Mouse (Mus musculus): ENCODE measurements around the gene Lemd2.

- TF ChIP-seq CTCF (IDR thresholded peaks at IDR 0.05 in 2 of 3, conservative IDR thresholded peaks at IDR 0.05 in 1 of 3; ENCODE audit: control insufficient read depth in 1 of 3, insufficient read depth in 1 of 3, low read depth in 2 of 3, low read length in 3 of 3, poor library complexity in 1 of 3, severe bottlenecking in 1 of 3): no peak
- no peak for TF ChIP-seq MAX (IDR thresholded peaks at IDR 0.05; ENCODE audit: low read length)
- TF ChIP-seq RAD21 (IDR thresholded peaks at IDR 0.05; ENCODE audit: low read depth, low read length): no peak
- TF ChIP-seq E2F4 (IDR thresholded peaks at IDR 0.05; ENCODE audit: borderline replicate concordance, low read depth, low read length): no peak
- no peak for TF ChIP-seq POLR2A (IDR thresholded peaks at IDR 0.05; ENCODE audit: control insufficient read depth in 1 of 2, insufficient read depth in 1 of 2, low read depth in 1 of 2, low read length in 2 of 2, poor library complexity in 1 of 2)
- no peak for TF ChIP-seq POLR2AphosphoS2 (IDR thresholded peaks at IDR 0.05; ENCODE audit: low read length)
- TF ChIP-seq ZC3H11A (IDR thresholded peaks at IDR 0.05; ENCODE audit: low read depth, low read length): no peak
- TF ChIP-seq MXI1 (IDR thresholded peaks at IDR 0.05; ENCODE audit: low read depth, low read length): no peak
- TF ChIP-seq TCF12 (IDR thresholded peaks at IDR 0.05; ENCODE audit: low read depth, low read length): no peak
- no peak for TF ChIP-seq ELF1 (IDR thresholded peaks at IDR 0.05; ENCODE audit: low read depth, low read length)
- no peak for TF ChIP-seq GABPA (IDR thresholded peaks at IDR 0.05; ENCODE audit: low read depth, low read length)
- TF ChIP-seq HCFC1 (IDR thresholded peaks at IDR 0.05; ENCODE audit: low read depth, low read length): no peak
Measured at GRCm38 (mm10) chr17:27183667-27184292, 20.5 kb downstream of the Lemd2 start.
